Mouse (Mus musculus) embryonic stem cell, embryonic (primary cell): ENCODE results near the gene Cntfr.

Experiments
- CTCF ChIA-PET, 4 experiments: fragments of 300-600 bp in 2 of 4; fragments of 350-600 bp in 2 of 4; sonication (Branson Sonifier 250); formaldehyde crosslinking; loops; one replicate each; lab custom pipeline; 2022; ENCODE audit warnings: inconsistent platforms in 2 of 4; lab: Charles Lee
- POLR2A ChIA-PET, 4 experiments: fragments of 300-600 bp in 2 of 4; fragments of 350-600 bp in 2 of 4; sonication (Branson Sonifier 250); formaldehyde crosslinking; loops; one replicate each; lab custom pipeline; 2022; ENCODE audit warnings: antibody characterized with exemption in 4 of 4, inconsistent platforms in 1 of 4; lab: Charles Lee

The Cntfr gene

DNA sequence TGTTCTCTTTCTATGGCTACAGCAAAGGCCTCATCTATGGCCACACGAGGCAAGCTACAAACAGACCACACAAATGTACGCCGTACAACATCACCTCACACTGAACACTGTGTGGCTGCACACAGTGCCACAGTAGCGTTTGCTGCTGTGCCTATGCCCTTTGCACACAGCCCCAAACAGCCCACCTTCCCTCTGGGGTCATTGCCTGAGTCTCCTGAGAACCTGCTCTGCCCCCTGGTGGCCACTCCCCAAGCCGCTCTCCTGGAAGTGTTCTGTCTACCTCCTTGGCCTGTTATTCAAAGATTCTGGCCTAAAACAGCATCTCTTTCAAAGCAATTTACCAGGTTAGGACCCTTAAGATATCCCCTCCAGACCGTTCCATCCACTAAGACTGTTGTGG, 43.6 kb downstream of the Cntfr start:
- ChIA-PET POLR2A (interaction anchor here in 2 of 4 experiments (1.1 to 1.6 kb wide), 2 partner anchors 11 to 84 kb away, joined by 3 read pairs; partner anchors contain the start of genes Dnaic1 (in 1 of the 2) and Fam219a (in 1 of the 2)), CTCF (interaction anchor here in 3 of 4 experiments (0.6 to 1.7 kb wide), 9 partner anchors 10 to 174 kb away, joined by 3 to 5 read pairs (median 3); no protein-coding TSS in a partner anchor)

- POLR2A ChIA-PET = interaction anchor here (0.8 to 1.7 kb wide), 5 partner anchors 7 to 79 kb away, joined by 3 to 6 read pairs (median 3); partner anchors contain the start of genes Dnaic1 (in 1 of the 4) and Enho (in 1 of the 4)
- CTCF ChIA-PET = interaction anchor here in 3 of 4 experiments (0.6 to 2.3 kb wide), 5 partner anchors 17 to 144 kb away, joined by 3 to 6 read pairs (median 4); partner anchors contain the start of gene Cntfr (in 1 of the 3)
Observed at GRCm38 (mm10) chr4:41648627-41649026, 48.3 kb downstream of the Cntfr start.

- CTCF ChIA-PET = interaction anchor here in 2 of 4 experiments (0.6 to 2.3 kb wide), 6 partner anchors 10 to 144 kb away, joined by 3 to 6 read pairs (median 3); partner anchors contain the start of gene Cntfr (in 1 of the 2)
- POLR2A ChIA-PET = interaction anchor here in 2 of 4 experiments (1.0 to 1.1 kb wide), 2 partner anchors 8 to 18 kb away, joined by 3 read pairs; partner anchors contain the start of gene Enho (in 1 of the 2)
Observed at GRCm38 (mm10) chr4:41648157-41648556, 48.7 kb downstream of the Cntfr start.

- CTCF ChIA-PET = interaction anchor here in 3 of 4 experiments (0.6 to 1.8 kb wide), 8 partner anchors 9 to 177 kb away, joined by 3 to 8 read pairs (median 3); partner anchors contain the start of genes Fam219a (in 2 of the 3) and Dnaic1 (in 1 of the 3)
- POLR2A ChIA-PET = interaction anchor here (0.9 to 1.7 kb wide), 4 partner anchors 8 to 68 kb away, joined by 3 to 5 read pairs (median 5); partner anchors contain the start of gene Rpp25l (in 1 of the 4)
Observed at GRCm38 (mm10) chr4:41645488-41645887, 51.4 kb downstream of the Cntfr start.

GRCm38 (mm10) chr4:41641199-41641822, 55.6 kb downstream of the Cntfr start:
- CTCF ChIA-PET = interaction anchor here in 1 of 4 experiments (0.6 kb wide), 1 partner anchor 55 kb away, joined by 3 read pairs; the partner anchor contains the start of gene Cntfr

GRCm38 (mm10) chr4:41639913-41640507, 56.9 kb downstream of the Cntfr start, which contains the start of gene Enho:
Enho (minus strand) TSS chr4:41640324.
- POLR2A ChIA-PET = interaction anchor here (0.6 to 2.0 kb wide), 9 partner anchors 8 to 669 kb away, joined by 3 to 13 read pairs (median 4); no protein-coding TSS in a partner anchor
- CTCF ChIA-PET = interaction anchor here in 1 of 4 experiments (0.8 to 1.4 kb wide), 3 partner anchors 26 to 145 kb away, joined by 3 to 4 read pairs (median 3); no protein-coding TSS in a partner anchor

More at GRCm38 (mm10) chr4:41641199-41641822, 55.6 kb downstream of the Cntfr start:
- POLR2A ChIA-PET = interaction anchor here in 1 of 4 experiments (1.1 to 1.6 kb wide), 3 partner anchors 8 to 71 kb away, joined by 3 to 5 read pairs (median 3); no protein-coding TSS in a partner anchor

GRCm38 (mm10) chr4:41639214-41639841, 57.6 kb downstream of the Cntfr start:
- ChIA-PET POLR2A (interaction anchor here (0.6 to 2.0 kb wide), 7 partner anchors 8 to 668 kb away, joined by 3 to 13 read pairs (median 4); no protein-coding TSS in a partner anchor), CTCF (interaction anchor here in 1 of 4 experiments (0.8 to 1.4 kb wide), 3 partner anchors 25 to 144 kb away, joined by 3 to 4 read pairs (median 3); no protein-coding TSS in a partner anchor)

- ChIA-PET POLR2A (interaction anchor here in 2 of 4 experiments (1.2 to 2.0 kb wide), 3 partner anchors 11 to 26 kb away, joined by 3 to 5 read pairs (median 4); no protein-coding TSS in a partner anchor), CTCF (interaction anchor here in 1 of 4 experiments (1.4 kb wide), 1 partner anchor 24 kb away, joined by 4 read pairs; no protein-coding TSS in a partner anchor)
Observed at GRCm38 (mm10) chr4:41638828-41639213, 58.1 kb downstream of the Cntfr start.

DNA sequence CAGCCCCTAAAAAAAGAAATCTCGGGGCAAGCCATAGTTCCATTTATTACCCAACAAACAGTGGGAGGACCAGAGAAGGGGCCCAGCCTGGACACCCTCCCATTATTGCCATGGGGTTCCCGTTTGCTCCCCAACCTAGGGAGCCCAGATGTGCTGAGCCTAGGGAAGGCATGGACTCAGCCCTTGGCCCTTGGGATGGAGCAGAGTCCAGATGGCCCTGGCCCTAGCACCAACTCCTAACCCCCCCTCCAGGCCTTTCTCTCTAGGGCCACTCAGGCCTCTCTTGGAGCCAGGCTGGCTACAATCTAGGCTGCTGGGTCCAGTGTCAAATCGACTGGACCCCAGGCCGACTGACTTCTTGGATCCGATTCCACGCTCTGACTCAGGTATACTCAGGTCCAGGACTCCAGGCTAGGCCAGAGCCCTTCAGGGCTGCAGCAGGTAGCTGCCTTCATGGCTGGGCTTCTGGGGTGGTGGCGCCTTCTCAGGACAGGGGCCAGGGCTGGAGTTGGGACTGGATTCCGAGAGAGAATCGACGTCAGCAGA, 58.6 kb downstream of the Cntfr start:
- CTCF ChIA-PET = no interaction called here
- POLR2A ChIA-PET = interaction anchor here in 1 of 4 experiments (0.6 to 1.6 kb wide), 3 partner anchors 10 to 74 kb away, joined by 3 read pairs; no protein-coding TSS in a partner anchor

- POLR2A ChIA-PET = interaction anchor here in 2 of 4 experiments (0.6 to 1.6 kb wide), 3 partner anchors 8 to 75 kb away, joined by 3 to 5 read pairs (median 3); no protein-coding TSS in a partner anchor
- CTCF ChIA-PET = no interaction called here
Observed at GRCm38 (mm10) chr4:41636882-41637635, 59.8 kb downstream of the Cntfr start.

GRCm38 (mm10) chr4:41636366-41636765, 60.5 kb downstream of the Cntfr start:
- POLR2A ChIA-PET = interaction anchor here in 3 of 4 experiments (0.5 to 1.6 kb wide), 3 partner anchors 9 to 817 kb away, joined by 3 to 5 read pairs (median 3); no protein-coding TSS in a partner anchor
- CTCF ChIA-PET = no interaction called here

DNA sequence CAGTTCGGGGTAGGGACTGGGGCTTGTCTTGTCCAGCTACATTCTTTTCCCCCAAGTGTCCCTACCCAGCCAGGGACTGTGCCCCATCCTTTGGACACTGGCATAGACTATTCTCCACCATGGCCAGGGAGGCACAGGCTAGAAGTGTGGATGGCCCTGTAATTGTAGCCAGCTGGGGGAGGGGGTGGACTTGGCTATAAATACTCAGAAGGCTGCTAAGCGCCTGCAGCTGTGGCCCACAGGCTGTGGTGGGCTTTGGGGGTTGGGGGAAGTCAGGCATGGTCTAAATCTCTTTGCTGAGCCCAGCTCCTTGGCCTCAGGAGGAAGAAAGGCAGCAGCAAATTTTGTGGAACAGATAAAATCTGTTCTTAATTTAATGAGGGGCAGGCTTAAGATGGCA, 61.0 kb downstream of the Cntfr start:
- POLR2A ChIA-PET = interaction anchor here in 1 of 4 experiments (0.5 kb wide), 1 partner anchor 817 kb away, joined by 3 read pairs; no protein-coding TSS in a partner anchor
- CTCF ChIA-PET = interaction anchor here in 1 of 4 experiments (1.0 kb wide), 1 partner anchor 167 kb away, joined by 3 read pairs; no protein-coding TSS in a partner anchor

DNA sequence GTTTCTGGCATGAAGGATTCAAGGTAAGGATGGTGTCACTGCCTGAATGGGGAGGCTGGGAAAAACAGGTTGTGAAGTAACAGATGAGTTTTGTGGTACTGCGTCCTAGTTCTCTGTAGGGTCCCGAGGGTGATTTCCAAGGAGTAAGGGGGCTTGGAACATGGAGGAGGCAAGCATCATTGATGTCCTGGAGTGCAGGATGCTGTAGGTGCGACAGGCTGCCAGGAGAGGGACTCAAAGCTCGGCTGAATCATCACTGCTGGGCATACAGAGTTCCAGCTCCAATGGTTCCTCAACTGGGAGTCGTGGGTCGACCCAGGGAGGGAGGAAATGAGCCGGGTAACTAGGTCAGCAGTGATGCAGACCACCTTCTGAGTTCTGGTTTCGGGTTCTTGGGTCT, 61.7 kb downstream of the Cntfr start:
- ChIA-PET CTCF (interaction anchor here in 1 of 4 experiments (1.0 kb wide), 1 partner anchor 166 kb away, joined by 3 read pairs; no protein-coding TSS in a partner anchor), POLR2A (interaction anchor here in 1 of 4 experiments (0.6 kb wide), 1 partner anchor 27 kb away, joined by 7 read pairs; no protein-coding TSS in a partner anchor)

DNA sequence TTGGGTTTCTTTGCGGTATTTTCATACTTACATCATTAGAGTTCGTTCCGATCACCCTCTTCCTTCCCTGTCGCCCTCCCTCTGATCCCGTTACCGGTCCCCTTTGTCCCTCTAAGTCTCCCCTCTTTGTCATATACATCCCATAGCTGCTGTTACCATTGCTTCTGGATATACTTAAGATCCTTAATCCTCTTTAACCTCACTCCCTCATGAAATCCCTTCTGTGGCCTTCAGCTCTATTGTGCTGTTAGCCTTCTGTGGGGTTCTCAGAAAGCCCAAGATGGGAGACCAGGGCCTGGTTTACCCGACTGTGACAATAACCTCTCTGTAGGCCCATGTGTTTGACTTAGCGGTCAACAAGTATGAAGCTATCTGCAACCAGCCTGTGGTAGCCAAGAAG, 62.3 kb downstream of the Cntfr start:
- ChIA-PET POLR2A (interaction anchor here in 2 of 4 experiments (0.6 to 0.7 kb wide), 2 partner anchors 27 to 107 kb away, joined by 3 to 7 read pairs; no protein-coding TSS in a partner anchor), CTCF (interaction anchor here in 1 of 4 experiments (1.0 to 1.6 kb wide), 2 partner anchors 11 to 166 kb away, joined by 3 to 5 read pairs; no protein-coding TSS in a partner anchor)

- ChIA-PET POLR2A (no interaction called here), CTCF (interaction anchor here in 1 of 4 experiments (1.2 kb wide), 1 partner anchor 21 kb away, joined by 3 read pairs; no protein-coding TSS in a partner anchor)
Observed at GRCm38 (mm10) chr4:41633001-41633400, 63.9 kb downstream of the Cntfr start.

DNA sequence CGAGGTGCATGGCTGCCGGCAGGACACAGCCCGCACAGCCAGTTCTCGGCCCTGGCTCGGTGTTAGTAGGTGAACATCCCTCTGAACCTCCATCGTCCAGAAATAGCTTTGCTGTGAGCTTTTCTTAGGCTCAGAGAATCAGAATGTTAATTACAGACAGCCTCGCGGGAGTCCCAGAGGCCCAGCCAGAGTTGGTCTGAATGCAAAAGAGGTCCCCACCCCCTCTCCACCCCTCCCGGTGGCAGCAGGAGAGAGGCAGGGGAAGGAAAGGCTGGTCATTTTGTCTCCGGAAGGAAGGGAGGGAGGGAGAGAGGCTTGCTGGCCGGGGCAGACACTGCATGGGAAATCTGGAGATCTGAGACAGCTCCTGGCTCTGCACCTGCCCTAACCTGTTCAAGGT, 65.5 kb downstream of the Cntfr start:
- ChIA-PET CTCF (interaction anchor here (0.6 to 2.1 kb wide), 4 partner anchors 17 to 372 kb away, joined by 3 to 13 read pairs (median 4); no protein-coding TSS in a partner anchor), POLR2A (interaction anchor here in 3 of 4 experiments (0.8 to 2.1 kb wide), 9 partner anchors 8 to 97 kb away, joined by 3 to 10 read pairs (median 4); partner anchors contain the start of genes Dnaic1 (in 1 of the 3), Enho (in 1 of the 3) and Fam219a (in 1 of the 3))
